Mouse (Mus musculus) neutrophil, adult 59 days (primary cell): ENCODE results near the gene Rims3. TPM values are rescaled to one million over a fixed set of nuclear protein-coding genes. Genes with fewer than 3 reads are reported as not detected.

Experiments
- total RNA-seq, 2 experiments: library from RNA; stranded (reverse); gene quantifications; 1 replicate in 1 of 2; 2 replicates in 1 of 2; pipeline ENCODE4 v1.2.4; 2023

Rims3 gene
- under 1 TPM; 0.22 to 0.24 TPM for total RNA-seq

DNA sequence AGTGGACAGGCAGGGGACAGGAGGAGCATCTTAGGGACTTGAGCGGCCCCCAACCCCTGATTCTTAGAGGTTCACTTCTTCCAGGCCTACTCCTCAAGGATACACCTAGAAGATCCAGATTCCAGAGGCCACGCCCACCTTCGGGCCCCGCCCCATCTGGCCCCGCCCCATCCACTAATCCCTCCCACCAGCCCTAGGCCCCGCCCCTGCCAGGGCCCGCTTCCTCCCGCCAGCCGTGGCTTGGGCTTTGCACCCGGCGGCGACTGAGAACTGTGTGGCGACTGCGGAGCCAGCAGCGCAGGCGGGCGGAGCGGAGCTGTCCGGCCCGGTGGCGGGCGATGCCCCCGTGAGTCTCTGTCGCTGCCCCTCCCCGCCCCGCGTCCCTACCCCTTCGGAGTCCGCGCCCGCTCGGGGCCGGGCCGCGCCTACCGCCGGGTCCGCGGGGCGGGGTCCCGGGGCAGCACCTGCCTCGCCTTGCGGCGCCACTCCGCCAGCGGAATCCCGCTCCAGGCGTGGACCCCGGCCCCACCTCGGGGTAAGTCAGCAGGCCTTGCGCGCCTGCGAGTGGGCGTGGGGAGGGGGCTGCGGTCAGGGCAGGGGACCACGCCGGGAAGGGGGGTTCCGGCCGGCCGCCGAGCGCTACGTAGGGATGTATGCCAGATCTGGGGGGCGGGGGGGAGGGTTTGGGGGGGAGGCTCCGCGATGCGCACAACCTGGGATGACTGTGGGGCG is at the start of gene Rims3:
Rims3 (plus strand) TSS at position 229 of the 732 bp plus-strand sequence.

DNA sequence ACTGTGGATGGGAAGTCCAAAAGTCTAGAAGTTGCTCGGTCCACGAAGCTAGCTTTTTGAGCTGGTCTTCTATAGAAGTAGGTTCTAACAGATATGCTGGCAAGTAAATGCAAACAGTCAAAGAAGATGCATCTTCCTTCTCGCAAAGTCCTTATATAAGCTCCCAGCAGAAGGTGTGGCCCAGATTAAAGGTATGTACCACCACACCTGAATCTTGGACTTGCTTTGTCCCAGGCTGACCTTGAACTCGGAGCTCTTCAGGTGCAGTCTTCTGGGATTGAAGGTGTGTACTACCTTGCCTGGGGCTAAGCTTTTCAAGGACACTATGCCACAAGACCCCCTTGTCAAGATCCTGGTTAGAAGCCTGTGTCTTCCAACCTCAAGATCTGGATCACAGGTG is 23.1 kb upstream of the Rims3 start, which contains the start of gene Nfyc:
Nfyc (minus strand) TSS at position 101 of the 400 bp plus-strand sequence.

DNA sequence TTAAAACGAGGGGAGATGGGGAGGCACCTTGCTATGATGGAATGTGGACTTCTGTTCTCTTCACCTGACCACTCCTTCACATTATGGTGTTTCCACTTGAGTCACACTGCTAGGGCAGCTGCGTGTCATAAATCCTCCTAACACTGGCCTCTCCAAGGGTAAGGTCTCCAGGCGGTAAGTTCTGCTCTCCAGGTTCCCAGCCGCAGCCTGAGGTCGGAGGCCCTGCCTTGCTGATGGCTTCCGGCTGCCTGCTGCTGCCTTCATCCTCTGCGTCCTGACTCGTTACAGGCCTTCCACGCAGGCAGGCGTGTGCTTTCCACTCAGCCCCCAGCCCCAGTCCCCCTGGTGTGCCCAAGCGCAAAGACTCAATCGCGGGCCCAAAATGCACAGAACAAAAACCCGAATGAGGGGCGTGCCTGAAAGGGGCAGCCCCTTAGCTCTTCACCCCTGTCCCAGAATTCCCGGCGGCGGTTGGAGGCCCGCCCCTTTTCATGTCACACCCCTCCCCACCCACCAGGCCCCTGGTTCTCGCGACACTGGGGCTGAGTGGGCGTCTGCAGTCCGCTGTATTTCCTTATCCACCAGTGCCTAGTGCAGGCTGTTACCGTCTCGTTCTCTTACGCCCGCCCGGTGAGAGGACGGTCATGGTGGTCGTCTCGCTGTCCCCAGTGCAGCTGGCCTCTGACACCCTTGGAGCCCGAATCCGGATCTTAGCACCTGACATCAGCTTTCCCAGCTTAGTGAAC is 70.1 kb downstream of the Rims3 start, which contains the start of gene Exo5:
Exo5 (minus strand) TSS at position 464 of the 746 bp plus-strand sequence.

Other genes with a start within 250 kb of the Rims3 start
- 1 to 10 TPM; 3.2 to 7.7 TPM for gene Cited4, start 188.2 kb upstream of the Rims3 start, total RNA-seq
- not detected for gene Kcnq4, start 106.2 kb upstream of the Rims3 start, total RNA-seq
- gene Nfyc, start 23.2 kb upstream of the Rims3 start, total RNA-seq, result 10 to 100 TPM; 36.2 to 46.4 TPM
- gene Exo5, start 70.2 kb downstream of the Rims3 start, total RNA-seq, result 1 to 10 TPM; 4.3 to 5.0 TPM
- gene Zfp69, start 96.9 kb downstream of the Rims3 start, total RNA-seq, result 1 to 10 TPM; 1.7 to 2.2 TPM
- gene Smap2, start 162.4 kb downstream of the Rims3 start, total RNA-seq, result 100 to 1,000 TPM; 176 to 190 TPM
- gene Col9a2, start 184.6 kb downstream of the Rims3 start, total RNA-seq, result not detected
- gene Zmpste24, start 243.4 kb downstream of the Rims3 start, total RNA-seq, result 100 to 1,000 TPM in 1 of 2 experiments, 10 to 100 TPM in 1; 96.1 to 111 TPM